Mouse (Mus musculus): ENCODE results near the gene Alcam.

The Alcam gene

GRCm38 (mm10) chr16:52439007-52439406 lies 14.9 kb downstream of the Alcam start:
- no peak for DNase-seq

GRCm38 (mm10) chr16:52438216-52438904 lies 15.5 kb downstream of the Alcam start:
- no peak for DNase-seq

DNA sequence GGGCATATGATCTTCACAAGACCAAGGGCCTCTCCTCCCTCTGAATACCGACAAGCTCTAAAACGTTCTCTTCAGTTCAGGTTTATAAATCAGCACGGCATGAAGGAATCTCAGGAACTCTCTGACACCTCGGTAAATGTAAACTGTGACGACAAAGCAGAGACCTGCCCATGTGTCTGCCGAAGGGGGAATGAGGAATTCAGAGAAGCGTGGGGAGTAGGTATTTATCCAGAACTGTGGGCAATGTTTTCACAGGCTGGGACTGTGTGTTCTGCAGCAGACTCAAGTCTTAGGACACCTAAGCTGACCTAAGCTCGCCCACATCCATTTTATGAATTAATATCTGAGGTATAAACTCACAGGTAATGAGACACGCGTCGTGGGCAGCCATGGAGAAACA lies 20.7 kb downstream of the Alcam start:
- no peak for DNase-seq

DNA sequence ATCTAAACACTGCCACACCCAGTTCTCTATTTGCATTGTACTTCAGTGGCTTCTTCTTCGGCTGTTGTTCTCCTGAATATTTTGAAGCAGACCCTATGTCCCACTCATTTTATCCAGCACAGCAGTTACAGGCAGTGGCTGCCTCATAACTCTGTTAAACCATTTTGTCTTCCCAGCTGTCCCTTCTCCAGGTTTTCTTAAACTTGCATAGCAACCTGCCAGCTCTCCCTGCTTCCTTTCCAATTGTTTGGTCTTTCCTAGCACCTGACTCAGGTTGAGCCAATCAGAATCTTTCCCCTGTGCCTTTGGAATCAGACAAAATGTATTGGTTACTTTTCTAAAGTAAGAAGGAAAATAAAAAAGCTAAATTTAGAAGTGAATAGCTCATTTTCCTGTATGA lies 21.8 kb downstream of the Alcam start:
- DNase-seq, result no peak

DNA sequence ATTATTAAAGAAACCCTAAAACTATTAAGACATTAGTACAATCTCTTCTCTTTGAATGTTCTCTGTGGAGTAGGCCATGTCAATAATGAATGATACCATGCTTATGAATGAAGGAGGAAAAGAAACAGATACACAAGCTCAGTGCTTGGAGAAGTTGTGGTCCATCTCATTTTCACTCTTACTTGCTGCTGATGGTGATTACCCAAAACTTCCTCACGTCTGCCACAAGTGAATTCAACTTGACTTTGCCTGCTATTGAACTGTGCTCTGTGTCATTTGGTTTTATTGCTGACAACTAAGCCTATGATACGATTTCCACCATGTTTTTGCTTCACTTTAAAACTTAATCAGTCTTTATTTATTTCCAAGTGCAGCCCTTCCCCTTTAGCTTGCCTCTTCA lies 22.3 kb downstream of the Alcam start:
- DNase-seq, result no peak

GRCm38 (mm10) chr16:52430073-52430472 lies 23.8 kb downstream of the Alcam start:
- DNase-seq, result no peak

GRCm38 (mm10) chr16:52429661-52430060 lies 24.2 kb downstream of the Alcam start:
- no peak for DNase-seq

DNA sequence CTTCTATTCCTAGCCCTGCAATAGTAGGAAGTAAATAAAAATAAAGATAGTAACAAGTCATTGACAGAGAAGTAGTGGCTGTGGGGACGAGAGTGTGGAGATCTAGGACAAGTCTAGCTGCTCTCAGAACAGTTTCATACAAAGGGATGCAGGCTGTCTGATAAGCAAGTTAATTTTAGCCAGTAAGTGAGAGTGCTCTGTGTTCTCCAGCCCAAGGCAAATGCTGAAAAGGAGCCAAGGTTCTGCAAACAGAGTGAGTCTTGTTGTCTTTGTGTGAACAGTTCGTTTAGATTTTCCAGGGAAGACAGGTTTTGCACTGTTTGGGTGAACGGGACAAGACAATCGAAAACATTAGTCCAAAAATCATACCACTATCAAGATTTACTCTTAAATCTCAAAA lies 25.4 kb downstream of the Alcam start:
- DNase-seq, result no peak

DNA sequence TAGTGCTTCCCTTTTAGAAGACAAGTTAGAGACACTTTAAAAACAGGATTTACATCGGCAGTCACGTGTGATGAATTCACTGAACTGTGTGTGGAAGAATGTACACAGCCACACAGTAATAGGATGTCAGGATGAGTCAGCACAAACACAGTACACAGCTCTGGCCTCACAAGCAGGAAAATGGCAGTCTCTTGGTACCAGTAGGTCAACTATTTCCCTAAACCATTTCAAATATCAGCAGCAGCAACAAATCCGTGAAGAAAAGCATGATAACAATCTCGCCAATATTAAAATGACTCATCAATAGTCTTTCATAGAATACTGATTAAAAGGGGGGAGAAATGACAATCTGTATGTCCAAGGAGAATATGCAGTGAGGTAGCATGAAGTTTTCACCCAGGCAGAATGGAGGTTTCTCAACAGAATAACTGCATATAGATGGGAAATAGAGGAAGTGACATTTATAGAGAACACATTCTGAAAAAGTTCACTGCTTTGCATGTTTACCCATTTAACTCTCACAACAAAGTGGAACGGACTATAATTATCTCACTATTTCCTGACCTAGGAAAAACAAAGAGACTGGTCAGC lies 35.2 kb downstream of the Alcam start:
- DNase-seq, result no peak

DNA sequence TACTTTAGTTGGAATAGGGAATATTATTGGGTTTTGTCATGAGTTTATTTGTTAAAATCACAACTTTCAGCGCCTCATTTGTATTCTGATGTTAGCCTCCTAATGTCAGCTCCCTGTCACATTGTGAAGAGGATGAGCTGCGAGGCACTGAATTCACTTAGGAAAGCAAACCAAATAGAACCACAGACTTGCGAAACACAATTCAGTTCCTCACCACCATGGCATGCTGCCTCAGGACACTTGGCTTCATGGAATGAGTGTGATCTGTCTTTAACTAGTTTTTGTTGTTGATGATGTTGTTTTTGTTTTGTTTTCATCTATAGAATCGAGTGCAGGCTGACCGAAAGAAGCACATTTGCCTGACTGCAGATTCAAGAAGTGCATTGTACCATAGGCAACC lies 35.9 kb downstream of the Alcam start:
- DNase-seq, result peak; percentile 7

DNA sequence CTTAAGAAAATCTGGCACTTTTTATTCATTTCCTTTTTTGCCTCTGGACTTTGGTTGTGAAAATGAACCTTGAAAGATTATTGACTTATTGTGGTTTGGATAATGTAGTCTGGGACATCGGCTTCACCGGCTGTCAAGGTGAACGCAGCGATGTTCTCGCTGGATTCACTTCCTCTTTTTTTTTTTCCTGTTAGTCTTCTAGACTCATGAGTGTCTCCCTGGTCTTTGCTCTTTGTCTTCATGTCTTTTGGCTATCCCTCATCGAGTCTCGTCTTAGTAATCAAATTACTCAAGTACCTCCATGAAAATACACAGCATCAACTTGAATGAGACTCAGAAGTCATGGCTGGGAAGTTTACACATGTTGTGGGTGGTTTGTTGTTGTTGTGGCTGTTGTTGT lies 36.7 kb downstream of the Alcam start:
- no peak for DNase-seq

GRCm38 (mm10) chr16:52413714-52414113 lies 40.2 kb downstream of the Alcam start:
- DNase-seq, result no peak

- no peak for DNase-seq
Measured at GRCm38 (mm10) chr16:52406072-52406471, 47.8 kb downstream of the Alcam start.

DNA sequence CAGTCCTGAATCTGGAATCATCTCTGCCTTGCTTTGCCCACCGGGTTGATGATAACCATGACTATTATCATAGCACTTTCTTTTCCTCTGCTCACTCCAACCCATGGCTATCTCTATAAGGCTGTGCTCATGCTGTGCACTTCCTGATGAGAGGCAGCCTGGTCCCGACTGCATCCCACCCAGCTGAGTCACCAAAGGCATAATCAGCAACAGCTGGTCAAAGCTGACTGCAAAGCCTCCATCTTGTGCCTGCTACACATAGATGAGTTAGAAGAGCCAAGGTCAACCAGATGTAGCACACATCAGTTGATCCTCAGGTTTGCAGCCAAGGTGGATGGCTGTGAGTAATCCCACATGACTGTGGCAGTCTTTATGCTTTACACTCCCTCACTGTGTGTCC lies 48.6 kb downstream of the Alcam start:
- no peak for DNase-seq

- DNase-seq, result no peak
Measured at GRCm38 (mm10) chr16:52399112-52399511, 54.8 kb downstream of the Alcam start.

DNA sequence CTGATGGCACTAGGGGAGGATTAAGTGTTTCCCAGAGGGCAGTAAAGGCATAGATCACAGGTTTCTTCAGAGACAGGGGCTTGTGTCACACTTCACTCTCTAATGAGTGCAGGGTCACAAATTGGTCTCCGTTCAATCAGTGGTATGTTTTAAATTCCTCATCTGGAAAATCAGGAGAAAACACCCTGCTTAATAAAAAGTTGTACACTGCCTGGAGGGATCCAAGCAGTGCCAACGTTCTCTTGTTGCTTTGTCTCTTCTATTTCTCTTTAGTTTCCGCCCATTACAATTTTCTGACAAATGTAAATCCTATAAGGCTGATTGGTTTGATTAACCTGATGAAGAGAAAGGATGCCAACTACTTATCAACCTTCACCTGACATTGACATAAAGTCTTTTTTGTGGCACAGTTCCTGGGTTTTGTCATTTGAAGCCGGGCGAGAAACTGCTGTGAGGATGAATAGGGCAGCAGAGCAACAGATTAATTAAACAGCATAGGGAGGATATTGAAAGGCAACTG lies 67.0 kb downstream of the Alcam start:
- no peak for DNase-seq

GRCm38 (mm10) chr16:52383456-52384185 lies 70.3 kb downstream of the Alcam start:
- DNase-seq, result peak; percentile 13

DNA sequence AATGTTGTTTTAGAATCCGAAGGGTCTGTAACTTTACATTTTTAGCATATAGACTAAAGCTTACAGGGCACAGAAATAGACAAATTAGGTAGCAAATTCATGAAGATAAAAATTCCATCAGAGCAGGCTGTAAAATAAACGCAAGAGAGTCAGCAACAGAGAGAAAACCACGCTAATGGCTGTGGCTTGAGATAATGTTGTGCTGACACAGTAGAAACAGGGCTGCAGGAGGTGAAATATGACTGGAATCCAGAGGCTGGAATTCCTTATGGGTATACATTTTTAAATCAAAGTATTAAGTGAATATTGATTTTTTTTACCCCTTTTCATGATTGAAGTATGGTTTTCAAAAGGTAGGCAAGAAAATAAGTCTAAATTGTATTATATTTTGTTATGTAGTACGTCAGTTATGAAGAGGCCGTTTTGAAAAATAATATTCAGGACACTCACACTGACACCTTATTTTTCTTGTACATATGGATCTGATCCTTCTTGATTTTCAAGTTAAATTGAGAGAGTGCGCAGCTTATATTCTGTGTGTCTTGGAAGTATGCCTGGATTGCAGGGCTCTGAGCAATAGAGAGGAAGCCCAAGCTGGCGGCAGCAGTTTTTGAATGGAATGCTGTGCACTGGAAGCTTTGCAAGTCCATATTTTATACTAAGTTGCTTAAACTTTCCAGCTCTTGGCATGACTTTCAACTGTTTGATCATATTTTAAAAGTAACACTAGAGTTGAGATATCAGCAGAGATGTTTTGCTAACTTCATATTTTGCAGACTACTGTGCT lies 74.9 kb downstream of the Alcam start:
- DNase-seq, result peak; percentile 12

- DNase-seq, result no peak
Measured at GRCm38 (mm10) chr16:52376827-52377226, 77.0 kb downstream of the Alcam start.

- no peak for DNase-seq
Measured at GRCm38 (mm10) chr16:52371956-52372355, 81.9 kb downstream of the Alcam start.

DNA sequence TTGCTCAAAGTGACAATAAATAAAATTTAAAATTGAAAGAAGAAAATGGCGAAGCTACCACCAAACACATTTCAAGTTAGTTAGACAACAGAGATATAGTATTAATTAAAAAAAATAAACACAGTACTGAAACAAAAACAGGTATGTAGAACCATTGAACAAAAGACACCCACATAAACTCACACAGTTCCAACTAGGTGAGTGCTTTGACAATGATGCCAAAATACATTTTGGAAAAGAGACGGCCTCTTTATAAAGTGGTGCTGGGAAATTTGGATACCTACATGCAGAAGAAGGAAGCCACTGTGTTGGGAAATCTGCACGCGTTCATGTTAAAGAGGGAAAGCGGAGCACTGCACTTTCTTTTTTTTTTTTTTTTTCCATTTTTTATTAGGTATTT lies 85.4 kb downstream of the Alcam start:
- DNase-seq, result no peak

DNA sequence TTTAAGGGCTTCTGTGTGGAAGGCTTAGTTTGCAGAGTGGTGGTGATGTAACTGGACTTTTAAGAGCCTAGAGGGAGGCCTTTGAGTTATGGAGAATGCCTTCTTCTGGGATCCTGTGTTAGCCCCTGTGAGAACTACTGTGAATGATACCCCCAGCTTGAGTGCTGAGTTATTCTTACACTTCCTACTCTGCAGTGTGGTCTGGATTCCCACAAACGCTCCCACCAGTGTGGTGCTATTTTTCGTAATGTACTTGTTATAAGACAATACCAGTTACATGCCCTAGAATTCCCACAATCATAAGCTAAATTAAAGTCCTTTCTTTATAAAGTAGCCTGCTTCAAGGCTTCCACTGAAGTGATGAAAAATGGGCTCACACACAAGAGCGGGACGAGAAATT lies 87.0 kb downstream of the Alcam start:
- no peak for DNase-seq

DNA sequence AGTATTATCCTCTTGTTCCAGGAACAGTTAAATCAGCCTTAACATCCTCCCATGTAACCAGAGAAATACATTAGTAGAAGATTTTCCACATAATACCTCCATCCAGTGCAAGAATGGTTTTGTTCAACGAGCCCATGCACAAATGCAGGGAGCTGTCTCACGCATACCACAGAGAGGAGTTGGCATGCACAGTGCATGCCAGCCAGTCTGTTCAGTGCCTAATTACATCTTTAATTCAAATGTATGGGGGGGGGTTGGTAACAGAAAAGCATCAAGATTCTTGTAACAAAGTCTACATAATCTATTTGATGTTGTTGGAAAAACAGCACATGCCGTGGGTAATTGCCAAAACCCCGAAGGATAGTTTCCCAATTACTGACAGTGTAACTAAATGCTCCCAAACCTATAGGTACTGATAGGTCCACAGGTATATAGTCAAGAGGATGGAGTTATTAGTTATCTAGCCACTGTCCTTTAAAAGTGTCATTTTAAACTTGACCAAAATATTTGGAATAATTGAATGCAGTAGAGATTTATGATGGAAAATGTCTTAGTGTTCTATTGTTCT lies 89.8 kb downstream of the Alcam start:
- DNase-seq, result no peak
